Mouse (Mus musculus) cerebellum, adult 2 months (tissue): Measurements from ENCODE around the gene Olfr713. TPM values are rescaled to one million over a fixed set of nuclear protein-coding genes. Genes with fewer than 3 reads are reported as not detected.

Source experiments
- DNase-seq, 2 experiments: peaks; one replicate each; pipeline ENCODE4 v3.0.0; 2021
- H3K27ac ChIP-seq: fragments of 200-500 bp; 2 replicates; pipeline ENCODE4 v1.5.1; 2012; ENCODE audit warnings: low read length, control low read depth, inconsistent platforms; ENCODE audit not compliant: insufficient read depth
- H3K27me3 ChIP-seq: fragments of 200-500 bp; 2 replicates; pipeline ENCODE4 v1.6.1; 2012; ENCODE audit warnings: inconsistent platforms, mild to moderate bottlenecking, low read length, moderate library complexity; ENCODE audit not compliant: control insufficient read depth, insufficient read depth
- H3K4me1 ChIP-seq: fragments of 200-500 bp; 2 replicates; pipeline ENCODE4 v1.6.1; 2011; ENCODE audit warnings: low read length; ENCODE audit not compliant: control insufficient read depth, insufficient read depth
- H3K4me3 ChIP-seq: fragments of 200-500 bp; replicated peaks from 2 replicates; pipeline ENCODE3; 2011; ENCODE audit warnings: mild to moderate bottlenecking, low read depth, low read length, control low read depth; ENCODE audit not compliant: insufficient read depth
- CTCF ChIP-seq: fragments of 200-500 bp; IDR thresholded peaks from 2 replicates; pipeline ENCODE4 v1.5.1; 2011; ENCODE audit warnings: low read depth, mild to moderate bottlenecking, control low read depth, low read length, moderate library complexity, borderline replicate concordance; ENCODE audit not compliant: insufficient read depth
- POLR2A ChIP-seq: fragments of 200-500 bp; IDR thresholded peaks from 2 replicates; pipeline ENCODE4 v1.6.1; 2011; ENCODE audit warnings: low read length, control low read depth, borderline replicate concordance; ENCODE audit not compliant: insufficient read depth
- WGBS: fragments of 180-500 bp; shearing (Covaris S2); methylation state at CpG from one replicate; pipeline ENCODE4 v1.1.7; 2018; 5-methylcytosine and 5-hydroxymethylcytosine counted together
- polyA plus RNA-seq: library from polyadenylated mRNA; depleted of rRNA; stranded (reverse); fragments of >200 nt; gene quantifications from 2 replicates; pipeline ENCODE4 v1.2.3, GENCODE M21; 2012; rRNA removed

Olfr713 gene
- polyA plus RNA-seq, result not detected in 2 replicates

DNA sequence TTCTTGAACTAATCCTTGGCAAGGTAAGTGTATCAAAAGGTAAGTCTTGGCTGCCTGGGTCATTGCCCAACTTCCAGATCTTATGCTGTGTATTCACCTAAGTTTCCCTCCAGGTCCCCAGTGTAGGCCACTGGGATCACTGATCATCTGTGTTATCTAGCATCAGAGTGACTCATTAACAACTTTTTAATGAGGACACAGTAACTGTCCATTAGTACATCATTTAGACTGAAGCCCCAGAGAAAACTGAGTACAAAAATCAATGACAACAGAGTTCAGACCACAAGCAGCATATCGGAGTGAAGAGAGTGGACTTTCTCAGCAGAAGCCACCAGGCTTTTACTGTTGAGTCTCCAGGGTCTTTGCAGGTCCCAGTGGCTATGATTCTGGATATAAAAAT lies at the start of gene Olfr713:
Gene Olfr713 (plus strand): TSS at position 301 of the 400 bp plus-strand sequence.
- TF ChIP-seq CTCF, result no peak
- TF ChIP-seq POLR2A, result no peak
- WGBS, result 98% methylated on average over 1 of the region's 1 CpGs
- no peaks in the 10 kb centered on the region for H3K4me1 ChIP-seq
- H3K27ac ChIP-seq, result no peak within 1 kb of the TSS
- H3K4me3 ChIP-seq, result no peak within 1 kb of the TSS
- no peak for DNase-seq
- no peaks in the 10 kb centered on the region for H3K27me3 ChIP-seq

DNA sequence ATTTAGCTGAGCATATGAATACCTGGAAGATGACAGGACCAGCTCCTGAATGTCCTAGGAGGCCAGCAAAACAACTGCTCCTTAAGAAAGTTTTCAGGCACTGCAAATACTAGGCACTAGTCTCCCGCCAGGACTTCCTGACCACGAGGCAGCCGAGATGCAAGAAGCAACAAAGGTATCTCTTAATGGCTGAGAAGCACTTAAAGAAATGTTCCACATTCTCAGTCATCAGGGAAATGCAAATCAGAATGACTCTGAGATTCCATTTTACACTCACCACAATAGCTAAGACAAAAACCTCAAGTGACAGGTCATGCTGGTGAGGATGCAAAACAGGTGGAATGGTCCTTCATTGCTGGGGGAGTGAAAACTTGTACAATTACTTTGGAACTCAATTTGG lies 45.7 kb upstream of the Olfr713 start:
- WGBS, result 92% methylated on average over 3 of the region's 3 CpGs
- TF ChIP-seq CTCF (no peak), POLR2A (no peak)
- DNase-seq, result no peak
- Histone ChIP-seq H3K4me1 (no peaks in the 10 kb centered on the region), H3K27me3 (no peaks in the 10 kb centered on the region), H3K27ac (no peak overlapping the region), H3K4me3 (no peak overlapping the region)

DNA sequence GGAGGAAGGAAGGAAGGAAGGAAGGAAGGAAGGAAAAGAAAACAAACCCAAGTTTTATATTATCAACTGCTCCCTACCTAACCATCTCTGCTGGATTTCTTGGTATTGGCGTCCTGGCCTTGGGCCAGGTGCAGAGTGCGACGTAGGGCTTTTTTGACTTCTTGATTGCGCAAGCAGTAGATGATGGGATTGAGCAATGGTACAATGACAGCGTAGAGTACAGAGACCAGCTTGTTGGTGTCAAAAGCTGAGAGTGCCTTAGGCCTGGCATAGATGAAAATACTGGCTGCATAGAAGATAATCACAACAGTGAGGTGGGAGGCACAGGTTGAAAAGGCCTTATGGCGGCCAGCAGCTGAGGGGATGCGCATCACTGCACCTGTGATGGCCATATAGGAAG lies 30.2 kb upstream of the Olfr713 start:
- Histone ChIP-seq H3K27me3 (no peaks in the 10 kb centered on the region), H3K4me3 (no peak overlapping the region), H3K27ac (no peak overlapping the region), H3K4me1 (no peaks in the 10 kb centered on the region)
- TF ChIP-seq POLR2A (no peak), CTCF (no peak)
- no peak for DNase-seq
- WGBS, result 83% methylated on average over 7 of the region's 7 CpGs

DNA sequence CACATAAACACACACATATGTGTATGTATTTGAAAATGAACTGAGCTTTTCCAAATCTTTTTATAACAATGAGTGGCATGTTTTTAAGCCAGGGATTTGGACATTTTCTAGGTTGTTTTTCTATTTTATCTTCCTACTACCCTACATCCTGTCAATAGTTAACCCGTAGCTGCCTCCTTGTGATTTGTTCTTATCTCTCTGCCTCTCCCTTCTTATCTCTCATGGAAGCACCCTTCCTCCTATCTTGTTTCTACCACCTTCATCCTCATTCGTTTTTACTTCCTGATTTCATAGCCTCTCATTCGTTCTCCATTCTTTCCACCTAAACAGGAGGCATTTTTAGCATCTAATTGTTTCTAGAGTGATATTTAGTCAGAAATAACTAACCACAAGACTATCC lies 26.8 kb upstream of the Olfr713 start:
- no peak overlapping the region for H3K4me3 ChIP-seq
- H3K27ac ChIP-seq, result no peak overlapping the region
- WGBS, result 62% methylated on average over 3 of the region's 3 CpGs
- TF ChIP-seq POLR2A, result no peak
- no peak for TF ChIP-seq CTCF
- DNase-seq, result no peak
- H3K27me3 ChIP-seq, result no peaks in the 10 kb centered on the region
- no peaks in the 10 kb centered on the region for H3K4me1 ChIP-seq

DNA sequence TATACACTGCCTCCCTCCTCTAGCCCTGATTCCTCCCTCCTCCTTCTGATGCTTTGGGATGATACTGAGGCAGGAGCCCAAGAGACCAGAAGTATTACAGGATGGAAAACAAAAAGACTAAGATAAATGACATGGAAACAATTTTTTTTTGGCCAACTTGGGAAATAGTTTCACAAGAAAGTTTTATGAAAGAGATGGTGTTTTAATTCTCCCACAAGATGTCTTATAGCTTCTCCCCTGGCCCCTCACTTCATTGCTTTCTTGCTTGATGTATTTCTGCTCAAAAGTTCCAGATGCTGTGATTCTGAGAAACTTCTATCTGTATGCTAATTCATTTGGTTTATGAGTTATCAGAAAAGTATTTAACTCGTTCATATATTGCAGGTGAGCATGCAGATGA lies 25.0 kb upstream of the Olfr713 start, which contains the start of gene Olfr2:
Gene Olfr2 (minus strand): TSS at position 101 of the 400 bp plus-strand sequence.
- no peak for TF ChIP-seq POLR2A
- TF ChIP-seq CTCF, result no peak
- 40% methylated on average over 1 of the region's 1 CpGs for WGBS
- DNase-seq, result no peak
- no peak within 1 kb of the TSS for H3K27ac ChIP-seq
- no peaks in the 10 kb centered on the region for H3K4me1 ChIP-seq
- H3K27me3 ChIP-seq, result no peaks in the 10 kb centered on the region
- no peak within 1 kb of the TSS for H3K4me3 ChIP-seq

DNA sequence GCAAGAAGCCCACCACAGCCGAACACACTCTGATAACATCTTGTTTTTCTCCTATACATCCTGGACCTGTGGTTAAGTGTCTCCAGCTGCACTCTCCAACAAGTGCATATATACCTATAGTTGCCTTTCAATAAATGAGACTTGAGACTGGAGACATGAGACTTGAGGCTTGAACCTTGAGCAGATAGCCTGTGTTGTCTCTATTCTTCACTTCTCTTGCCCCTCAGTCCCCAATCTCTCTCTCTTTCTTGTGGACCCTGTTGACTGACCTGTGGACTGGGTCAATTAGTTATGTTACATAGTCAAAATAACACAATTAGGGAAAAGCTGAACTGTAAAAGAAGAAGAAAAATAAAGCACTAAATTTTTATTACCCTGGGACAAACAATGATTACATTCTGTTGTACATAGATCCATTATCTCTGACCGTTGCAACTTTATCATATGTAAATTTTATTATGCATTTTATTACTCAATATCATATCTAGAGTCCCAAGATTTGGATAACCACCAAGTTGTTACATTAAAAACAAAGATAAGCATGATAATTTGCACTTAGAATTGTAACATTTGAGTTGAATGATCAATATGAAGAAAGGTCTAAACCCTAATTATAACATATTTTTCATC lies 9.1 kb downstream of the Olfr713 start:
- no peaks in the 10 kb centered on the region for H3K27me3 ChIP-seq
- WGBS, result 68% methylated on average over 2 of the region's 2 CpGs
- H3K4me1 ChIP-seq, result no peaks in the 10 kb centered on the region; the same call in 1 of the 2 replicates
- TF ChIP-seq POLR2A, result no peak
- no peak for TF ChIP-seq CTCF
- no peak for DNase-seq
- no peak overlapping the region for H3K27ac ChIP-seq
- no peak overlapping the region for H3K4me3 ChIP-seq

DNA sequence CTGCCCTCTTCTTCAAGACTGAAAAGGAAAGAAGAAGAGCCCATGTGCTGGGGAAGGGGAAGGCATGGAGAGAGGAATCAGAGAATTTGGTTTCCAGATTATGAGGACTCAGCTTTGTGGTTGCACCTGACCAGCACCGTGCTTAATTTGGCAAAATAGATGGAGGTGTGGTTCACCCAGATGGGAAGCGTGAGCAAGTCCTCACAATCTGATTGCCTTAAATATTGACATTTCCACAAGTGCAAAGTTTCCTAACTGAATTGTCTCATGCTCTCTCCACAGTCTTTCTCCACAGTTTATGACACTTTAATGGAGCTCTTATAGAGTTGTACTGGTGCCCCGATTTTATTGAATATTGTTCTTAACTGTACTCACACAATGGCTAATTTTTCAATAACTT lies 12.2 kb downstream of the Olfr713 start:
- DNase-seq, result no peak
- Histone ChIP-seq H3K27ac (no peak overlapping the region), H3K4me1 (no peaks in the 10 kb centered on the region; the same call in 1 of the 2 replicates), H3K27me3 (no peaks in the 10 kb centered on the region), H3K4me3 (no peak overlapping the region)
- no peak for TF ChIP-seq CTCF
- no peak for TF ChIP-seq POLR2A
- WGBS, result 84% methylated on average over 3 of the region's 3 CpGs

DNA sequence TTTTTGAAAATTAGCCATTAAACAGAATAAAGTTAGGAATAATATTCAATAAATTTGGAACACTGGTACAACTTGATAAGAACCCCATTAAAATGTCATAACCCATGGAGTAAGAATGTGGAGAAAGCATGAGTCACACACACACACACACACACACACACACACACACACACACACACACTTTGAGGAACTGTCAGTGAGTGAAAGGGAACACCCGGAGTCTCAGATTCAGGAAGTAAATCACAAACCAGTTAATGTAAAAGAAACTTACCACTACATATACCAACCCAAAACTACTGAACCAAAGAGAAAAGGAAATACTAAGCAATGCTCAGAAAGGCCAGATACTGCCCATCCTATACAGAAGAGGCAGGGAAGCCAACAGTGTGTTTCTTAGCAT lies 13.4 kb downstream of the Olfr713 start:
- WGBS, result 72% methylated on average over 1 of the region's 1 CpGs
- TF ChIP-seq CTCF (no peak), POLR2A (no peak)
- no peak overlapping the region for H3K4me3 ChIP-seq
- no peaks in the 10 kb centered on the region for H3K27me3 ChIP-seq
- H3K4me1 ChIP-seq, result no peaks in the 10 kb centered on the region; the same call in 1 of the 2 replicates
- no peak overlapping the region for H3K27ac ChIP-seq
- no peak for DNase-seq
